Mouse (Mus musculus) forebrain, embryonic 11.5 days (tissue): ENCODE measurements around the gene Clip3. TPM values are rescaled to one million over a fixed set of nuclear protein-coding genes. Genes with fewer than 3 reads are reported as not detected.

Experiments
- ATAC-seq: fragments of 200-750 bp; cut with Nextera tagmentation; replicated peaks from 2 replicates; pipeline ENCODE4 v1.8.0; 2017; ENCODE audit warnings: moderate TSS enrichment; ENCODE audit not compliant: low FRiP score
- DNase-seq: peaks from one replicate; pipeline ENCODE4 v3.0.0-alpha.2; 2017; ENCODE audit warnings: low spot score
- H3K27ac ChIP-seq: fragments of 300-500 bp; sonication (generic); 2 replicates; pipeline ENCODE4 v1.5.1; 2014; ENCODE audit warnings: low read depth, low read length
- H3K27me3 ChIP-seq: fragments of 300-500 bp; sonication (generic); 2 replicates; pipeline ENCODE4 v1.6.1; 2014; ENCODE audit warnings: mild to moderate bottlenecking, low read length, mixed read lengths; ENCODE audit not compliant: control insufficient read depth, insufficient read depth
- H3K36me3 ChIP-seq: fragments of 300-500 bp; sonication (generic); 2 replicates; pipeline ENCODE4 v1.6.1; 2014; ENCODE audit warnings: mild to moderate bottlenecking, low read length, moderate library complexity, mixed read lengths; ENCODE audit not compliant: control insufficient read depth, insufficient read depth
- H3K4me1 ChIP-seq: fragments of 300-500 bp; sonication (generic); replicated peaks from 2 replicates; pipeline ENCODE4 v1.6.1; 2014; ENCODE audit warnings: low read length, mixed read lengths; ENCODE audit not compliant: control insufficient read depth, insufficient read depth
- H3K4me2 ChIP-seq: fragments of 300-500 bp; sonication (generic); 2 replicates; pipeline ENCODE4 v1.6.1; 2014; ENCODE audit warnings: low read depth, mild to moderate bottlenecking, low read length, moderate library complexity, mixed read lengths; ENCODE audit not compliant: severe bottlenecking
- H3K4me3 ChIP-seq: fragments of 300-500 bp; sonication (generic); 2 replicates; pipeline ENCODE4 v1.5.1; 2014; ENCODE audit warnings: low read depth, low read length
- H3K9ac ChIP-seq: fragments of 300-500 bp; sonication (generic); 2 replicates; pipeline ENCODE4 v1.6.1; 2014; ENCODE audit warnings: low read length
- H3K9me3 ChIP-seq: fragments of 300-500 bp; sonication (generic); 2 replicates; pipeline ENCODE4 v1.6.1; 2016; ENCODE audit warnings: low read length, mixed read lengths; ENCODE audit not compliant: control insufficient read depth
- WGBS: fragments of 180-500 bp; shearing (Covaris S2); extraction: QIAGEN DNeasy Blood & Tissue Kit; methylation state at CpG from one replicate; pipeline ENCODE4 v1.1.7; 2014; 5-methylcytosine and 5-hydroxymethylcytosine counted together
- polyA plus RNA-seq: library from polyadenylated mRNA; unstranded; fragments of >200 nt; fragmentation: Nextera tagmentation; extraction: Ambion mirVana; gene quantifications from 2 replicates; pipeline ENCODE4 v1.2.1, GENCODE M21; 2014

Gene Clip3
- polyA plus RNA-seq, 1 experiment from 2014 or later: 98.8 TPM

- no peaks in the 10 kb centered on the region for H3K9me3 ChIP-seq
- peaks cover 9% of the 10 kb centered on the region for H3K4me1 ChIP-seq
- WGBS: 94% methylated on average over 16 of the region's 16 CpGs
- no peak overlapping the region for H3K4me2 ChIP-seq
- no peak for DNase-seq
- no peak overlapping the region for H3K27ac ChIP-seq
- ATAC-seq: no peak
- no peak overlapping the region for H3K4me3 ChIP-seq
- no peak overlapping the region for H3K9ac ChIP-seq
- peaks cover 12% of the 10 kb centered on the region; the same call in 1 of the 2 replicates for H3K36me3 ChIP-seq
- H3K27me3 ChIP-seq: no peaks in the 10 kb centered on the region
Measured at GRCm38 (mm10) chr7:30306083-30306779, 14.7 kb downstream of the Clip3 start.

- no peaks in the 10 kb centered on the region for H3K27me3 ChIP-seq
- 6% methylated on average over 27 of the region's 27 CpGs for WGBS
- H3K4me1 ChIP-seq: peaks cover 9% of the 10 kb centered on the region
- H3K4me2 ChIP-seq: peak within 1 kb of the TSS; percentile 86
- no peak within 1 kb of the TSS for H3K27ac ChIP-seq
- H3K9me3 ChIP-seq: no peaks in the 10 kb centered on the region
- peaks cover 8% of the 10 kb centered on the region; the same call in 1 of the 2 replicates for H3K36me3 ChIP-seq
- peak; percentile 100 for ATAC-seq
- DNase-seq: peak; percentile 94
- H3K4me3 ChIP-seq: peak within 1 kb of the TSS; percentile 61
- peak within 1 kb of the TSS; percentile 68 for H3K9ac ChIP-seq
Measured at GRCm38 (mm10) chr7:30308076-30309005, 16.8 kb downstream of the Clip3 start, which contains the start of gene Alkbh6. Alkbh6 (plus strand) TSS chr7:30308717.

GRCm38 (mm10) chr7:30309395-30310129 is 18.0 kb downstream of the Clip3 start:
- Histone ChIP-seq H3K9me3 (no peaks in the 10 kb centered on the region), H3K27ac (no peak overlapping the region), H3K4me2 (peak overlapping the region; percentile 86), H3K4me1 (peaks cover 11% of the 10 kb centered on the region), H3K36me3 (peaks cover 4% of the 10 kb centered on the region; the same call in 1 of the 2 replicates), H3K27me3 (no peaks in the 10 kb centered on the region), H3K4me3 (peak overlapping the region; percentile 61), H3K9ac (peak overlapping the region; percentile 68)
- DNase-seq: no peak
- ATAC-seq: no peak
- WGBS: 70% methylated on average over 15 of the region's 15 CpGs

GRCm38 (mm10) chr7:30310136-30310535 is 18.6 kb downstream of the Clip3 start:
- ATAC-seq: no peak
- Histone ChIP-seq H3K9ac (no peak overlapping the region), H3K4me3 (no peak overlapping the region), H3K9me3 (no peaks in the 10 kb centered on the region), H3K4me1 (peaks cover 15% of the 10 kb centered on the region), H3K27me3 (no peaks in the 10 kb centered on the region), H3K36me3 (peaks cover 4% of the 10 kb centered on the region; the same call in 1 of the 2 replicates), H3K4me2 (no peak overlapping the region), H3K27ac (no peak overlapping the region)
- 91% methylated on average over 12 of the region's 12 CpGs for WGBS
- no peak for DNase-seq

GRCm38 (mm10) chr7:30313666-30314320 is 22.3 kb downstream of the Clip3 start:
- peaks cover 11% of the 10 kb centered on the region for H3K4me1 ChIP-seq
- no peaks in the 10 kb centered on the region for H3K27me3 ChIP-seq
- no peaks in the 10 kb centered on the region for H3K9me3 ChIP-seq
- 49% methylated on average over 27 of the region's 27 CpGs for WGBS
- H3K4me2 ChIP-seq: no peak overlapping the region
- H3K4me3 ChIP-seq: no peak overlapping the region
- H3K27ac ChIP-seq: no peak overlapping the region
- no peak overlapping the region for H3K9ac ChIP-seq
- ATAC-seq (no peak), DNase-seq (no peak)
- H3K36me3 ChIP-seq: no peaks in the 10 kb centered on the region; the same call in 1 of the 2 replicates

GRCm38 (mm10) chr7:30314721-30315155 is 23.2 kb downstream of the Clip3 start, which contains the start of gene Syne4:
Syne4 (plus strand) TSS chr7:30314807.
- Histone ChIP-seq H3K4me3 (peak within 1 kb of the TSS; percentile 27), H3K36me3 (no peaks in the 10 kb centered on the region; the same call in 1 of the 2 replicates), H3K27ac (no peak within 1 kb of the TSS), H3K4me2 (peak within 1 kb of the TSS; percentile 43), H3K9me3 (no peaks in the 10 kb centered on the region), H3K4me1 (peaks cover 6% of the 10 kb centered on the region; the same call in 1 of the 2 replicates), H3K9ac (peak within 1 kb of the TSS; percentile 41), H3K27me3 (no peaks in the 10 kb centered on the region)
- DNase-seq (peak; percentile 67), ATAC-seq (0 out of 2 replicates have a peak, but pooled peaks have one; percentile 55)
- WGBS: 1% methylated on average over 9 of the region's 9 CpGs

- Histone ChIP-seq H3K27ac (no peak overlapping the region), H3K4me1 (peaks cover 6% of the 10 kb centered on the region; the same call in 1 of the 2 replicates), H3K9ac (no peak overlapping the region), H3K36me3 (no peaks in the 10 kb centered on the region; the same call in 1 of the 2 replicates), H3K4me2 (no peak overlapping the region), H3K4me3 (no peak overlapping the region), H3K27me3 (no peaks in the 10 kb centered on the region), H3K9me3 (no peaks in the 10 kb centered on the region)
- DNase-seq: no peak
- WGBS: 80% methylated on average over 13 of the region's 13 CpGs
- no peak for ATAC-seq
Measured at GRCm38 (mm10) chr7:30315559-30316529, 24.3 kb downstream of the Clip3 start.
